Mouse (Mus musculus): ENCODE data around the gene E030018B13Rik. TPM values are rescaled to one million over a fixed set of nuclear protein-coding genes. Genes with fewer than 3 reads are reported as not detected.

Gene E030018B13Rik
- polyA plus RNA-seq, 1 experiment, result not detected

- peaks cover 32% of the 10 kb centered on the region for H3K36me3 ChIP-seq (ENCODE audit: control insufficient read depth)
- no peaks in the 10 kb centered on the region for H3K9me3 ChIP-seq (ENCODE audit: control insufficient read depth, low read length)
- no peak for TF ChIP-seq GATA1 (IDR thresholded peaks at IDR 0.05; ENCODE audit: low read length)
- H3K27me3 ChIP-seq (ENCODE audit: control insufficient read depth), result no peaks in the 10 kb centered on the region
- H3K4me3 ChIP-seq (replicated peaks), result no peak overlapping the region
- peaks cover 95% of the 10 kb centered on the region for H3K4me1 ChIP-seq (ENCODE audit: control insufficient read depth)
Observed at GRCm38 (mm10) chr7:63930132-63930531, 13.5 kb downstream of the E030018B13Rik start.

- Histone ChIP-seq H3K9me3 (ENCODE audit: control insufficient read depth, low read length) (no peaks in the 10 kb centered on the region), H3K27me3 (ENCODE audit: control insufficient read depth) (no peaks in the 10 kb centered on the region), H3K4me1 (ENCODE audit: control insufficient read depth) (peaks cover 96% of the 10 kb centered on the region), H3K4me3 (replicated peaks) (no peak overlapping the region), H3K36me3 (ENCODE audit: control insufficient read depth) (peaks cover 29% of the 10 kb centered on the region)
- TF ChIP-seq GATA1 (IDR thresholded peaks at IDR 0.05; ENCODE audit: low read length), result no peak
- no peak for TF ChIP-seq TAL1 (IDR thresholded peaks at IDR 0.05; ENCODE audit: low read length)
Observed at GRCm38 (mm10) chr7:63930766-63931165, 14.1 kb downstream of the E030018B13Rik start.

GRCm38 (mm10) chr7:63932461-63932860 is 15.8 kb downstream of the E030018B13Rik start:
- Histone ChIP-seq H3K9me3 (ENCODE audit: control insufficient read depth, low read length) (no peaks in the 10 kb centered on the region), H3K36me3 (ENCODE audit: control insufficient read depth) (peaks cover 25% of the 10 kb centered on the region), H3K4me1 (ENCODE audit: control insufficient read depth) (peaks cover 95% of the 10 kb centered on the region), H3K27me3 (ENCODE audit: control insufficient read depth) (no peaks in the 10 kb centered on the region), H3K4me3 (replicated peaks) (peak overlapping the region; percentile 10)
- TF ChIP-seq GATA1 (IDR thresholded peaks at IDR 0.05; ENCODE audit: low read length) (no peak), TAL1 (IDR thresholded peaks at IDR 0.05; ENCODE audit: low read length) (no peak)

- Histone ChIP-seq H3K27me3 (ENCODE audit: control insufficient read depth) (no peaks in the 10 kb centered on the region), H3K9me3 (ENCODE audit: control insufficient read depth, low read length) (no peaks in the 10 kb centered on the region), H3K36me3 (ENCODE audit: control insufficient read depth) (peaks cover 25% of the 10 kb centered on the region), H3K4me1 (ENCODE audit: control insufficient read depth) (peaks cover 95% of the 10 kb centered on the region), H3K4me3 (replicated peaks) (peak overlapping the region; percentile 23)
- no peak for TF ChIP-seq GATA1 (IDR thresholded peaks at IDR 0.05; ENCODE audit: low read length)
Observed at GRCm38 (mm10) chr7:63933905-63934304, 17.2 kb downstream of the E030018B13Rik start.

GRCm38 (mm10) chr7:63934530-63934929 is 17.9 kb downstream of the E030018B13Rik start:
- no peaks in the 10 kb centered on the region for H3K27me3 ChIP-seq (ENCODE audit: control insufficient read depth)
- no peaks in the 10 kb centered on the region for H3K9me3 ChIP-seq (ENCODE audit: control insufficient read depth, low read length)
- peaks cover 93% of the 10 kb centered on the region for H3K4me1 ChIP-seq (ENCODE audit: control insufficient read depth)
- TF ChIP-seq GATA1 (IDR thresholded peaks at IDR 0.05; ENCODE audit: low read length) (no peak), TAL1 (IDR thresholded peaks at IDR 0.05; ENCODE audit: low read length) (no peak)
- peaks cover 25% of the 10 kb centered on the region for H3K36me3 ChIP-seq (ENCODE audit: control insufficient read depth)
- H3K4me3 ChIP-seq (replicated peaks), result peak overlapping the region; percentile 76

GRCm38 (mm10) chr7:63935809-63936187 is 19.1 kb downstream of the E030018B13Rik start:
- Histone ChIP-seq H3K9me3 (ENCODE audit: control insufficient read depth, low read length) (no peaks in the 10 kb centered on the region), H3K36me3 (ENCODE audit: control insufficient read depth) (peaks cover 23% of the 10 kb centered on the region), H3K4me1 (ENCODE audit: control insufficient read depth) (peaks cover 93% of the 10 kb centered on the region), H3K27me3 (ENCODE audit: control insufficient read depth) (no peaks in the 10 kb centered on the region), H3K4me3 (replicated peaks) (peak overlapping the region; percentile 76)
- no peak for TF ChIP-seq TAL1 (IDR thresholded peaks at IDR 0.05; ENCODE audit: low read length)
- no peak for TF ChIP-seq GATA1 (IDR thresholded peaks at IDR 0.05; ENCODE audit: low read length)

- H3K27me3 ChIP-seq (ENCODE audit: control insufficient read depth), result no peaks in the 10 kb centered on the region
- H3K36me3 ChIP-seq (ENCODE audit: control insufficient read depth), result peaks cover 22% of the 10 kb centered on the region
- no peak for TF ChIP-seq TAL1 (IDR thresholded peaks at IDR 0.05; ENCODE audit: low read length)
- H3K4me1 ChIP-seq (ENCODE audit: control insufficient read depth), result peaks cover 93% of the 10 kb centered on the region
- H3K9me3 ChIP-seq (ENCODE audit: control insufficient read depth, low read length), result no peaks in the 10 kb centered on the region
- H3K4me3 ChIP-seq (replicated peaks), result peak overlapping the region; percentile 76
Observed at GRCm38 (mm10) chr7:63936188-63936985, 19.7 kb downstream of the E030018B13Rik start.

- H3K4me3 ChIP-seq (replicated peaks), result peak overlapping the region; percentile 76
- H3K9me3 ChIP-seq (ENCODE audit: control insufficient read depth, low read length), result no peaks in the 10 kb centered on the region
- H3K4me1 ChIP-seq (ENCODE audit: control insufficient read depth), result peaks cover 93% of the 10 kb centered on the region
- TF ChIP-seq TAL1 (IDR thresholded peaks at IDR 0.05; ENCODE audit: low read length) (no peak), GATA1 (IDR thresholded peaks at IDR 0.05; ENCODE audit: low read length) (no peak)
- peaks cover 20% of the 10 kb centered on the region for H3K36me3 ChIP-seq (ENCODE audit: control insufficient read depth)
- no peaks in the 10 kb centered on the region for H3K27me3 ChIP-seq (ENCODE audit: control insufficient read depth)
Observed at GRCm38 (mm10) chr7:63936986-63937235, 20.3 kb downstream of the E030018B13Rik start.

- TF ChIP-seq TAL1 (IDR thresholded peaks at IDR 0.05; ENCODE audit: low read length) (no peak), GATA1 (IDR thresholded peaks at IDR 0.05; ENCODE audit: low read length) (no peak)
- no peaks in the 10 kb centered on the region for H3K27me3 ChIP-seq (ENCODE audit: control insufficient read depth)
- peaks cover 17% of the 10 kb centered on the region for H3K36me3 ChIP-seq (ENCODE audit: control insufficient read depth)
- peak overlapping the region; percentile 76 for H3K4me3 ChIP-seq (replicated peaks)
- H3K4me1 ChIP-seq (ENCODE audit: control insufficient read depth), result peaks cover 93% of the 10 kb centered on the region
- H3K9me3 ChIP-seq (ENCODE audit: control insufficient read depth, low read length), result no peaks in the 10 kb centered on the region
Observed at GRCm38 (mm10) chr7:63937236-63938065, 20.8 kb downstream of the E030018B13Rik start.

Data from erythroblast, embryonic 14.5 days (primary cell).